Comparison of ENCODE assay signal across 9 mouse cellular contexts in genomic region chr17:12195604-12196003, GRCm38 (mm10).
A peak's percentile ranks its signal among the peaks of the same experiment; 100 is the strongest.
DNase-seq lines count a peak whose midpoint lies in the region; ATAC-seq lines count a peak whose summit lies in the region.
"Had no signal": no experiment of that assay in that cellular context is flagged by ENCODE, and none has a peak within 500 bp of the region (broad histone marks: within the 10 kb centered on the region; RNA-seq: fewer than 3 reads in every experiment).

No protein-coding gene starts in this region.

- no peak overlapping the region for H3K4me3 ChIP-seq in forebrain, embryonic 13.5 days
- H3K4me3 ChIP-seq in forebrain, embryonic 15.5 days: no peak overlapping the region
- H3K4me3 ChIP-seq in midbrain, embryonic 13.5 days (replicated peaks): no peak overlapping the region
- H3K4me3 ChIP-seq in midbrain, embryonic 16.5 days (ENCODE audit: low read depth, low read length): no peak overlapping the region
- H3K4me3 ChIP-seq in limb, embryonic 11.5 days (ENCODE audit: low read depth, low read length): no peak overlapping the region
- H3K4me3 ChIP-seq in stomach, embryonic 16.5 days (replicated peaks; ENCODE audit: low read length): no peak overlapping the region
- no peak overlapping the region for H3K4me3 ChIP-seq in midbrain, embryonic 14.5 days (replicated peaks; ENCODE audit: low read depth, low read length)

- DNase-seq in limb, embryonic 11.5 days (ENCODE audit: low spot score): no peak
- DNase-seq in midbrain, embryonic 14.5 days: no peak

- H3K9me3 ChIP-seq in forebrain, embryonic 13.5 days (replicated peaks): no peaks in the 10 kb centered on the region
- H3K9me3 ChIP-seq in forebrain, embryonic 15.5 days: no peaks in the 10 kb centered on the region
- no peaks in the 10 kb centered on the region for H3K9me3 ChIP-seq in midbrain, embryonic 13.5 days
- H3K9me3 ChIP-seq in midbrain, embryonic 16.5 days (replicated peaks; ENCODE audit: control insufficient read depth, low read length, poor library complexity, severe bottlenecking): no peaks in the 10 kb centered on the region
- no peaks in the 10 kb centered on the region for H3K9me3 ChIP-seq in limb, embryonic 11.5 days (ENCODE audit: control insufficient read depth, low read length)
- H3K9me3 ChIP-seq in stomach, embryonic 16.5 days (replicated peaks; ENCODE audit: control insufficient read depth, low read length): no peaks in the 10 kb centered on the region
- H3K9me3 ChIP-seq in midbrain, embryonic 14.5 days (ENCODE audit: control insufficient read depth, low read length): no peaks in the 10 kb centered on the region

- peaks cover 13% of the 10 kb centered on the region; the same call in 1 of the 2 replicates for H3K36me3 ChIP-seq in forebrain, embryonic 13.5 days (ENCODE audit: poor library complexity, severe bottlenecking)
- H3K36me3 ChIP-seq in forebrain, embryonic 15.5 days: 0 out of 2 replicates have a peak, but pooled peaks cover 4% of the 10 kb centered on the region
- peaks cover 13% of the 10 kb centered on the region for H3K36me3 ChIP-seq in midbrain, embryonic 13.5 days
- 0 out of 2 replicates have a peak, but pooled peaks cover 4% of the 10 kb centered on the region for H3K36me3 ChIP-seq in midbrain, embryonic 16.5 days (ENCODE audit: control insufficient read depth, insufficient read depth, low read length)
- no peaks in the 10 kb centered on the region for H3K36me3 ChIP-seq in limb, embryonic 11.5 days (ENCODE audit: control insufficient read depth, insufficient read depth, low read length)
- no peaks in the 10 kb centered on the region for H3K36me3 ChIP-seq in stomach, embryonic 16.5 days (ENCODE audit: control insufficient read depth, insufficient read depth, low read length)
- peaks cover 10% of the 10 kb centered on the region; the same call in 1 of the 2 replicates for H3K36me3 ChIP-seq in midbrain, embryonic 14.5 days (ENCODE audit: control insufficient read depth, insufficient read depth, low read length)

- no peaks in the 10 kb centered on the region for H3K27me3 ChIP-seq in forebrain, embryonic 13.5 days
- H3K27me3 ChIP-seq in forebrain, embryonic 15.5 days: no peaks in the 10 kb centered on the region
- H3K27me3 ChIP-seq in midbrain, embryonic 13.5 days: no peaks in the 10 kb centered on the region
- H3K27me3 ChIP-seq in midbrain, embryonic 16.5 days (ENCODE audit: control insufficient read depth, insufficient read depth, low read depth, low read length): no peaks in the 10 kb centered on the region
- no peaks in the 10 kb centered on the region for H3K27me3 ChIP-seq in limb, embryonic 11.5 days (ENCODE audit: control insufficient read depth, insufficient read depth, low read length)
- no peaks in the 10 kb centered on the region for H3K27me3 ChIP-seq in stomach, embryonic 16.5 days (ENCODE audit: control insufficient read depth, insufficient read depth, low read length)
- H3K27me3 ChIP-seq in midbrain, embryonic 14.5 days (ENCODE audit: control insufficient read depth, insufficient read depth, low read length): no peaks in the 10 kb centered on the region

- no peak overlapping the region for H3K4me2 ChIP-seq in forebrain, embryonic 13.5 days
- H3K4me2 ChIP-seq in forebrain, embryonic 15.5 days (replicated peaks): no peak overlapping the region
- no peak overlapping the region for H3K4me2 ChIP-seq in midbrain, embryonic 13.5 days (replicated peaks)
- no peak overlapping the region for H3K4me2 ChIP-seq in midbrain, embryonic 16.5 days (ENCODE audit: low read length)
- no peak overlapping the region for H3K4me2 ChIP-seq in limb, embryonic 11.5 days (ENCODE audit: low read depth, severe bottlenecking)
- H3K4me2 ChIP-seq in stomach, embryonic 16.5 days (ENCODE audit: low read depth, low read length): peak overlapping the region; percentile 28
- no peak overlapping the region for H3K4me2 ChIP-seq in midbrain, embryonic 14.5 days (ENCODE audit: low read length)

- H3K4me1 ChIP-seq in forebrain, embryonic 13.5 days: no peaks in the 10 kb centered on the region; the same call in 1 of the 2 replicates
- 0 out of 2 replicates have a peak, but pooled peaks cover 8% of the 10 kb centered on the region for H3K4me1 ChIP-seq in forebrain, embryonic 15.5 days
- H3K4me1 ChIP-seq in midbrain, embryonic 13.5 days (replicated peaks): peaks cover 6% of the 10 kb centered on the region
- H3K4me1 ChIP-seq in midbrain, embryonic 16.5 days (ENCODE audit: control insufficient read depth, insufficient read depth, low read length): no peaks in the 10 kb centered on the region
- H3K4me1 ChIP-seq in limb, embryonic 11.5 days (ENCODE audit: control insufficient read depth, insufficient read depth, low read length): peaks cover 13% of the 10 kb centered on the region
- peaks cover 11% of the 10 kb centered on the region; the same call in 1 of the 2 replicates for H3K4me1 ChIP-seq in stomach, embryonic 16.5 days (ENCODE audit: control insufficient read depth, insufficient read depth, low read length)
- no peaks in the 10 kb centered on the region for H3K4me1 ChIP-seq in midbrain, embryonic 14.5 days (ENCODE audit: control insufficient read depth, insufficient read depth, low read length)

- 82% methylated on average over 10 of the region's 10 CpGs for WGBS in forebrain, embryonic 13.5 days
- 87% methylated on average over 10 of the region's 10 CpGs for WGBS in forebrain, embryonic 15.5 days
- 84% methylated on average over 10 of the region's 10 CpGs for WGBS in midbrain, embryonic 13.5 days
- WGBS in midbrain, embryonic 16.5 days: 84% methylated on average over 10 of the region's 10 CpGs
- 55% methylated on average over 10 of the region's 10 CpGs for WGBS in limb, embryonic 11.5 days
- 26% methylated on average over 10 of the region's 10 CpGs for WGBS in stomach, embryonic 16.5 days
- WGBS in midbrain, embryonic 14.5 days: 81% methylated on average over 10 of the region's 10 CpGs

- 0 out of 2 replicates have a peak, but pooled peaks have one; percentile 36 for ATAC-seq in forebrain, embryonic 13.5 days
- no peak for ATAC-seq in forebrain, embryonic 15.5 days (replicated peaks)
- no peak for ATAC-seq in midbrain, embryonic 13.5 days
- ATAC-seq in midbrain, embryonic 16.5 days: no peak
- ATAC-seq in limb, embryonic 11.5 days (ENCODE audit: insufficient number of reproducible peaks, low FRiP score, low TSS enrichment, low read depth): no peak
- ATAC-seq in stomach, embryonic 16.5 days (ENCODE audit: insufficient read depth, low FRiP score): peak; percentile 90
- no peak for ATAC-seq in megakaryocyte-erythroid progenitor cell, adult 5-6 weeks (replicated peaks; ENCODE audit: low FRiP score, low TSS enrichment, poor library complexity, severe bottlenecking)
- ATAC-seq in midbrain, embryonic 14.5 days (ENCODE audit: low FRiP score, low TSS enrichment): no peak
- ATAC-seq: forebrain, embryonic 16.5 days had no signal

- H3K9ac ChIP-seq in forebrain, embryonic 13.5 days: no peak overlapping the region
- H3K9ac ChIP-seq in forebrain, embryonic 15.5 days (replicated peaks): no peak overlapping the region
- H3K9ac ChIP-seq in midbrain, embryonic 13.5 days (replicated peaks): no peak overlapping the region
- no peak overlapping the region for H3K9ac ChIP-seq in midbrain, embryonic 16.5 days (ENCODE audit: low read depth, low read length)
- H3K9ac ChIP-seq in limb, embryonic 11.5 days (ENCODE audit: low read length): no peak overlapping the region; the same call in 1 of the 2 replicates
- H3K9ac ChIP-seq in stomach, embryonic 16.5 days (ENCODE audit: low read length): peak overlapping the region; percentile 36; the same call in 1 of the 2 replicates
- H3K9ac ChIP-seq in midbrain, embryonic 14.5 days (replicated peaks; ENCODE audit: low read length): no peak overlapping the region

- no peak overlapping the region for H3K27ac ChIP-seq in forebrain, embryonic 13.5 days
- no peak overlapping the region for H3K27ac ChIP-seq in forebrain, embryonic 15.5 days (replicated peaks)
- peak overlapping the region; percentile 35; the same call in 1 of the 2 replicates for H3K27ac ChIP-seq in midbrain, embryonic 13.5 days
- H3K27ac ChIP-seq in midbrain, embryonic 16.5 days (ENCODE audit: low read length): no peak overlapping the region
- H3K27ac ChIP-seq in limb, embryonic 11.5 days (replicated peaks; ENCODE audit: low read depth, low read length): peak overlapping the region; percentile 68
- H3K27ac ChIP-seq in stomach, embryonic 16.5 days (ENCODE audit: low read length): peak overlapping the region; percentile 84
- H3K27ac ChIP-seq in midbrain, embryonic 14.5 days (replicated peaks; ENCODE audit: low read depth, low read length): no peak overlapping the region

Comparison
In these comparisons a context has a peak if more than half of its experiments do, and no peak if none do; other contexts are left out.
1. ATAC-seq: peak in forebrain, embryonic 13.5 days (single experiment) and stomach, embryonic 16.5 days (single experiment); none in forebrain, embryonic 15.5 days (single experiment), midbrain, embryonic 13.5 days (single experiment), midbrain, embryonic 16.5 days (single experiment), limb, embryonic 11.5 days (single experiment), megakaryocyte-erythroid progenitor cell, adult 5-6 weeks (single experiment) and midbrain, embryonic 14.5 days (single experiment).
2. H3K27ac ChIP-seq: peak in midbrain, embryonic 13.5 days (single experiment), limb, embryonic 11.5 days (single experiment) and stomach, embryonic 16.5 days (single experiment); none in forebrain, embryonic 13.5 days (single experiment), forebrain, embryonic 15.5 days (single experiment), midbrain, embryonic 16.5 days (single experiment) and midbrain, embryonic 14.5 days (single experiment).